Mouse (Mus musculus) erythroblast, embryonic 14.5 days (primary cell): ENCODE measurements around the gene Olfr549.

Experiments used
- GATA1 ChIP-seq: IDR thresholded peaks from 2 replicates; pipeline ENCODE4 v1.6.1; 2012; ENCODE audit warnings: low read length, inconsistent platforms, mixed read lengths
- TAL1 ChIP-seq: IDR thresholded peaks from 3 replicates; pipeline ENCODE4 v1.6.1; 2012; ENCODE audit warnings: low read length, inconsistent platforms, mixed read lengths

DNA sequence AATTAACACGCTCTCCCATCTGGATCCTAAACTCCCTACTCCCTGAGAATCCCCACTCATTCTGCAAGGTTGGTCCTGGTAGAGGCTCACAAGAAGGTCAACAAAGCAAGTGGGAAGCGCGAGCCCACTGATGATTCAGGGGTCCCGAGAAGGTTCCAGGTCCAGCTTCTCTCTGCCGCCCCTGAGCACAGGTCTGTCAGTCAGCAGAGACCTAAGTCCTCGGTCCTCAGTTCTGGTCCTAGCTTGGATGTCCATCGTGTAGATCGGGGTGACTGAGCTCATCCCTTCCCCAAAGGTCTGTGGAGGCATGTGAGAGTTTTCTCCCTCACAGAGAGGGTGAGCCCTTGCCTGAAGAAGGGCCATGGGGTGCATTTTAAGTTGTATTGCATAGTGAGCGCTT, 41.6 kb upstream of the Olfr549 start:
- no peak for TF ChIP-seq GATA1
- TF ChIP-seq TAL1: no peak
